Mouse (Mus musculus) erythroblast, embryonic 14.5 days (primary cell): ENCODE data around the gene Pdp2.

Source experiments
- GATA1 ChIP-seq: IDR thresholded peaks from 2 replicates; pipeline ENCODE4 v1.6.1; 2012; ENCODE audit warnings: low read length, inconsistent platforms, mixed read lengths
- TAL1 ChIP-seq: IDR thresholded peaks from 3 replicates; pipeline ENCODE4 v1.6.1; 2012; ENCODE audit warnings: low read length, inconsistent platforms, mixed read lengths

DNA sequence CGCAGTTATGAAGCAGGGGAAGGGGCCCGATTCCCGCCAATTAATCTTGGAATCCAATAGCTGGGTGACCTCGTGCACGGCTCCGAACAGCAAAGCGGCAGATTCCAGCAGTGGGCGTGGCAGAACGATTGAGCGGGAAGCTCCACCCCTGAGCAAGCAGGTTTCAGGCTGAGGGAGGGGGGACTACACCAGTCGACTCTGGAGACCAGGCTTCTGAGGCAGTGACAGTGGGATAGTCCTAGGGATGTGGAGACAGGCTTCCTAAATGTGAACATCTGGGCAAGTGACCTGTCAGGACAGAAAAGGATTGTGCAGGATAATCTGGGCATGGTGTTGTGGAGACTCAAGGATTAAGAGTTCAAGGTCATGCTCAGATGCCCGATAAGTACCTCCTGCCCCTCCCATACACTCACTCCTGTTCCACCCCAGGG is 10.7 kb downstream of the Pdp2 start:
- TF ChIP-seq GATA1 (no peak), TAL1 (no peak)
